Mouse (Mus musculus): ENCODE measurements around the gene Use1.
"Not testable (repeated sequence)": the region's sequence is repeated elsewhere in the genome, so short reads cannot be mapped to it uniquely, and the experiment has no call there.

Gene Use1

GRCm38 (mm10) chr8:71366771-71367528, at the start of gene Use1:
Gene Use1, plus strand, starts transcription at chr8:71366848.
- DNase-seq (ENCODE audit: low spot score): peak; percentile 90

DNA sequence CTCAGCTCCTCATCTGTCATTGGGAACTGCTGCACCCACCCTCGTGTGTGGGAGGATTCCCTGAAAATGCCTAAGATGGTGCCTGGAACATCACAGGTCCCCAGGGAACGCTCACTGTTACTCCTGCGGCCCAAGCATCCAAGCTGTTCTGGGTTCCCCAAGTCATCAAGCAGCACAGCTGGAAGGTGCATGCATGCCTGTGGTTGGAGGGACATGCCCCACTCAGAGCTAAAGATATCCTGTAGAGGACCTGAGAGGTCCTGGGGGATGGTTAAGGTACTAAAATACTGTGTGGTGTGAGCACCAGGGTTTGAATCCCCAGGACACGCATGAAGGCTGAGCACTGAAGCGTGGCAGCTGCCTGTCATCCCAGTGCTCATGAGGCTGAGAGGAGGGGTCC, 48.0 kb upstream of the Use1 start:
- DNase-seq (ENCODE audit: low spot score): not testable (repeated sequence)

GRCm38 (mm10) chr8:71319760-71320159, 46.9 kb upstream of the Use1 start:
- not testable (repeated sequence) for DNase-seq (ENCODE audit: low spot score)

DNA sequence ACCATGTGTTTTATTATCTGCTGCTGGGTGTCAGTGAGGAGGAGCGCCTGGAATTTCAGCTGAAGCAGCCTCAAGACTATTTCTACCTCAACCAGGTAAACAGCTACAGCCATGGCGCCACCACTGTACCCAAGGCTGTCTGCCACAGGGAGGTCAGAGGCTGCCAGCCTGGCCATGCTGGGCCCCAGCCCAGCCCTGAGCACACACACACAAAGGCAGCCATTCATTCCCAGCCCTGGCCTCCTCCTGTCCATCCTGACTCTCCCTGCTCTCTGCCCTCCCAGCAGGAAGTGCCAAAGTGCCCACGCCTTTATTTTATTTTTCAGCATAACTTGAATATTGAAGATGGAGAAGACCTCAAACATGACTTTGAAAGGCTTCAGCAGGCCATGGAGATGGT, 43.7 kb upstream of the Use1 start:
- DNase-seq (ENCODE audit: low spot score): no peak

GRCm38 (mm10) chr8:71324848-71325247, 41.8 kb upstream of the Use1 start:
- DNase-seq (ENCODE audit: low spot score): no peak

- not testable (repeated sequence) for DNase-seq (ENCODE audit: low spot score)
Measured at GRCm38 (mm10) chr8:71337834-71338233, 28.8 kb upstream of the Use1 start.

DNA sequence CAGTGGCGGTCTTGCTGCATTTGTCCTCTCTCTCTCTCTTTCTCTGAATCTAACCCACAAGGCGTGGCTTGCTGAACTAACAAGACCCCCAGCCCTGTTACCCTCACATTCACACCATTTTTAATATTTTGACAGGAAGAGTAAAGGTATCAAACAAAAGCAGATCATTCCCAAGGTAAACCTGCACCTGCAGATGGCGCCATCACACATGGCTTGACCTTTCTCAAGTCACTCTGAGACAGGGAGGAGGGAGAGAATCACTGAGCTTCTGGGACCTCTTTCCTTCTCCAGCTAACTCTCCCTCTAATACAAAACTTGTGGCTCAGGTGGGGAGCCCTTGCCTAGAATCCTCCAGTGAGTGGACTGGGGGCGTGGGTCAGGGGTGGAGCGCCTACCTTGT, 26.0 kb upstream of the Use1 start:
- no peak for DNase-seq (ENCODE audit: low spot score)

DNA sequence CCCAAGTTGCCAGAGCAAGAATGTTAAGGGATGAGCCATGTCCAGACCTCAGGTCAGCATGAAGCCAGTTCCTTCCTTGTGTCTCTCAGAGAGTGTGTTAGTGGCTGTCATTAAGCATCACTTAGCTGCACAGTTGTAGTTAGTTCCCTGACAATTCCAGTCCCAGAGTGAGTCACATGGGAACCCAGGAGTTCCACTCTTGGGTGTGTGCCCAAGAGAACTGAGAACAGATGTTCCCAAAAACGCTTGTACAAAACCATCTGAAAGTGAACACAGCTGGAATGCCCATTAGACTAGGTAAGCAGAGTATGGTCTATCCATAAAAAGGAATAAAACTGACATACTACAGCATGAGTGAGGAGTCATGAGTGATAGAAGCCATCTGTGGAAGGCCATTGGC, 20.1 kb upstream of the Use1 start:
- DNase-seq (ENCODE audit: low spot score): no peak

DNA sequence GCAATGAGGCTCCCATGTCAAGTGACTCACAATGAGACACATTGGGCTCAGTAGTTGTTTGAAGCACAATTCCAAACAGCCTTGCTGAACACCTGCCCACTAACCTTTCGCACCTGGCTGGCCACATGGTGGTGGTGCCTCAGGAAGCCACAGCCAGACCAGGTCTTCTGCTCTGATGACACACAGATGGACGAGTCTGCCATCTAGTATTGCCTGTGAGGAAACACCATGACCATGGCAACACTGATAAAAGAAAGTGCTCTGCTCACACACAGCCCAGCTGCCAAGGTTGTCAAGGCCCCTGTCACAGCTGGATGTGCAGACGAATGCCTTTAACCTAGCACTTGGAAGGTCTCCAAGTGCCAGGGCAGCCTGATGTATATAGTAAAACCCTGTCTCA, 15.5 kb upstream of the Use1 start:
- no peak for DNase-seq (ENCODE audit: low spot score)

- no peak for DNase-seq (ENCODE audit: low spot score)
Measured at GRCm38 (mm10) chr8:71351520-71351919, 15.1 kb upstream of the Use1 start.

- no peak for DNase-seq (ENCODE audit: low spot score)
Measured at GRCm38 (mm10) chr8:71358026-71358425, 8.6 kb upstream of the Use1 start.

DNA sequence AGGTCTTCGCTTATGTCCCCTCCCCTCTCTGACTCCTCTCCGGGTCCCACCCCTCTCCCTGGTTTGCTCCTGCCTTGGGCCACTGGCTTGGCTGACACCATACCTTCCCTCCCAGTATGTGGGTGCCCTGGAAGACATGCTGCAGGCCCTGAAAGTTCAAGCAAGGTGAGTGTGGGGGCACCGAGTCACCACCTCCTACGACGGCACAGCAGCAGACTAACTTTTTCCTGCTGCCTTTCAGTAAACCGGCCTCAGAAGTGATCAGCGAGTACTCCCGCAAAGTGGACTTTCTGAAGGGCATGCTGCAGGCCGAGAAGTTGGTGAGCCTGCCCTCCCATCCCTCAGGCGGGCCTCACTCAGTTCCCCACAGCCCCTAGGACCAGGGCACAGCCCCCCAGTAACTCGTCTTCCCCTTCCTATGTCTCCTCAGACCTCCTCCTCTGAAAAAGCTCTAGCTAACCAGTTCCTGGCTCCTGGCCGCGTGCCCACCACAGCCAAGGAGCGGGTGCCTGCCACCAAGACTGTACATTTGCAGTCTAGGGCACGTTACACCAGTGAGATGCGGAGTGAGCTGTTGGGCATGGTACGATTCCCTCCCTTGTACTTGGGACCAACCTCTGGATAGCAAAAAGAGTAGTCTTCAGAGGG, 1.0 kb downstream of the Use1 start:
- no peak for DNase-seq (ENCODE audit: low spot score)

GRCm38 (mm10) chr8:71368366-71368765, 1.7 kb downstream of the Use1 start:
- no peak for DNase-seq (ENCODE audit: low spot score)

- no peak for DNase-seq (ENCODE audit: low spot score)
Measured at GRCm38 (mm10) chr8:71369040-71369718, 2.5 kb downstream of the Use1 start.

- no peak for DNase-seq (ENCODE audit: low spot score)
Measured at GRCm38 (mm10) chr8:71370711-71371235, 4.1 kb downstream of the Use1 start.

DNA sequence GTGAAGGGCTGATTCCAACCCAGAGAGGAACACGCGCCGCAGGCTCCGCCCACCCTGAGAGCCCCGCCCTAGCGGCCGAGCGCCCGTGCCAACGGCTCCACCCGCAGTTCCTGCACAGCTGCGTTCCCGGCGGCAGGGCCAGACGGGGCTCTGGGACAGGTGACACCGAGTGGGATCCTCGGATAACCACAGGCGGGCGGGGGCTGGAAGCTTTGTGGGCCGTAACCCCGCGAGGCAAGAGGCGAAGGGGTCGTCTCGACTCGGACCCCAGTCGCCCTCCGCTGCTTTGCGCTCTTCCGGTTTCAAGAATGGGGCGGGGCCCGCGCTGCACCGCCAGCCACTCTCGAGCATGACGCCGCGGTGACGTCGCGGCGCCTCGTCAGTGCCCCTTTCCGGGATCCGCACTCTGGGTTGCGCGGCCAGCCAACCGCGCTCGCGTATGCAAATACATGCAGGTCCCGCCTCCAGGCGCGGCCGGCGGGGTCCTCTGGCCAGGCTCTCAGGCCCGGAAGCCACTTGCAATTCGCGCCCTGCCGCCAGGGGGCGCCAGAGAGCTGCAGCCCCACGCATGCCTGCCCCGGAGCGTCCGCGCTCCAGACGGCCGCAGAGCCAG, 4.7 kb downstream of the Use1 start, which contains the start of gene Ocel1:
Gene Ocel1 (plus strand): TSS at position 63 of the 613 bp plus-strand sequence.
- peak; percentile 89 for DNase-seq (ENCODE audit: low spot score)

DNA sequence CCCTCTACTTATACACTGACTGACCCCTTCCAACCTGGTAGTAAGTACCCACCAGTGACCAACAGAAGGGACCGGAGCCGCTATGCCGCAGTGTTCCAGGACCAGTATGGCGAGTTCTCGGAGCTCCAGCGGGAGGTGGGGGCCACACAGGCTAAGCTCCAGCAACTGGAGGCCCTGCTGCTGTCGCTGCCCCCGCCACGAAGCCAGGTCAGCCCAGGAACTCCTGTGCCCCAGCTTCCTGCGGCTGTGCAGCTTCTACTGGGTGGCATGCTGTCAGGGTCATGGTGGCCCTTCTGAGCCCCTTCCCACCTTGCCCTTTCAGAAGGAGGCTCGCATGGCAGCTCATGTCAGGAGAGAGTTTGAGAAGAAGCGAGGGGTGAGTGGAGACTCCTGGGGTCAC, 5.8 kb downstream of the Use1 start:
- no peak for DNase-seq (ENCODE audit: low spot score)

- DNase-seq (ENCODE audit: low spot score): no peak
Measured at GRCm38 (mm10) chr8:71373000-71373399, 6.4 kb downstream of the Use1 start.

GRCm38 (mm10) chr8:71374616-71375206, 8.1 kb downstream of the Use1 start:
- no peak for DNase-seq (ENCODE audit: low spot score)

DNA sequence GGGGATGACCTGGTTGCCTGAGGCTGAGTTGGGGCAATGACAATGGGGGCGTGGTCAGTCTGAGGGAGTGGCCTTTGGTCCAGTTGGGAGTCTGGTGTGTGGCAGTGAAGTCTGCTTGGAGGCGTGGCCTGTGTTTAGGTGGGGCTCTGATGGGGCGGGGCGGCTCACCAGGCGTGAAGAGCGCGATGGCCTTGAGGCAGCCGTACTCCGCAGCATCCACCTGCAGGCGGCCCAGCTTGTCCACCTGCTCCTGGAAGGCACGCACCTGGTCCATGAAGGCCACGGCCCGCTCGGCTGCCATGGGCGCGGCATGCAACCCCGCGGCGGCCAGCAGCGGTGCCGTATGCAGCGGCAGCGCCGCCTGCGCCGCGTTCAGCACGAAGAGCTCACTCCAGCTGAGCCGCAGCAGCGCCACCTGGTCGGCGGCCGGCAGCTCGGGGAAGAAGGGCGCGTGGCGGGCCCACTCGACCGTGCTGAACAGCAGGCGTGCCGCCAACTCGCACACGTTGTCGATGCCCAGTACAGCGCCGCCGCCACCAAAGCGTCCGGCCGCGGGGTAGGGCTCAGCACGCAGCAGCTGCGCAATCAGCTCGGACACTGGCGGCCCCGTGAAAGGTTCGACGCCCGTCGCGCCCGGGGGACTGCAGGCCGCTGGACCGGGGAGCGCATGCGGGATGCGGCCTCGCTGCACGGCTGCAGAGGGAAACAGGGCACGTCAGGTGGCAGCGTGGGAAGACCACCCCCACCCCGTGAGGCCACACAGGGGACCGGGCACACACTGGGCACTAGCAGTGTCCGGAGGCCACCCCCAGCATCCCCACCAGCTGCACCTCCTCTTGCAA, 9.2 kb downstream of the Use1 start:
- DNase-seq (ENCODE audit: low spot score): no peak

- no peak for DNase-seq (ENCODE audit: low spot score)
Measured at GRCm38 (mm10) chr8:71376423-71377030, 9.9 kb downstream of the Use1 start.
